Mouse (Mus musculus) regulatory T cell (primary cell): ENCODE results near the gene Tbck.

Source experiments
- in situ Hi-C: fragments of 300-600 bp; cut with MboI, MseI; formaldehyde crosslinking; loops from one replicate; pipeline ENCODE4 v1.15.1; 2025; ENCODE audit warnings: high pct_unique_total_duplicates

Tbck gene

DNA sequence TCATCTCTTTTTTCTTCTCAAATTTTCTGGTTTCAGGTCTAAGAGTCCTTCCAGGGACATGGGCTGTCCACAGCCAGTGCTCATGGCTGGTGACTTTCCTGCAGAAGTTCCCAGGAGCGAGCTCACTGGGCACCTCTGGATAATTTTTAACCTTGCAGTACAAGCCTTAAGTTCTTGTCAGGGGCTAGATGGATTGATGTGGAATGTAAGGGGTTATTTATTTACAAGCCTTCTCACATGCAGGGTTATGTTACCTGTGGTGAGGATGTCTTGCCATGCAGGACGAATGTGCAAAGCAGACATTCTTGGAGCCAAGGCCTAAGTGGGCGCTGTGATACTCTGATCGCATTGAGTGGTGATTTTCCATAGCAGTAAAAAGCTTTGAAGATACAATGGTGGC, 181.7 kb downstream of the Tbck start:
- in situ Hi-C loops: no loop called here

- in situ Hi-C loops: no loop called here
Measured at GRCm38 (mm10) chr3:132866984-132867383, 183.0 kb downstream of the Tbck start.

DNA sequence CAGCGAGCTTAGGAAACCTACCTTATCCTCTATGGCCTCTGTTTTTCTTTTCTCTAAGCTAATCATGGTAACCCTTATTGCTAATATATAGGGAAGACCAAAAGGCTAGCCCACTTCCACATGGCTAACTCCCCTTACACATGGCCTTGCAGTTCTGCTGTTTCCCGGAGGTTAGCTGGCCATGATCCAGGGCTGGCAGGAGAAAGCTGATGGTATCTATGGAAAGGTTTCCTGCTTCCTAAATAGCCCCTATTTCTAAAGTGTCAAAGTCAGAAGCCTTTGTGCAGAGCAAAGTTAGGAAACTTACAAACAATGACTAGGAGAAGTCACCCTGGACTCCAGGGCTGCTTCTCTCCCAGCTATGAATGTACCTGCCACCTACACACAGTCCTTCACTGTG, 184.9 kb downstream of the Tbck start:
- in situ Hi-C loops: no loop called here

DNA sequence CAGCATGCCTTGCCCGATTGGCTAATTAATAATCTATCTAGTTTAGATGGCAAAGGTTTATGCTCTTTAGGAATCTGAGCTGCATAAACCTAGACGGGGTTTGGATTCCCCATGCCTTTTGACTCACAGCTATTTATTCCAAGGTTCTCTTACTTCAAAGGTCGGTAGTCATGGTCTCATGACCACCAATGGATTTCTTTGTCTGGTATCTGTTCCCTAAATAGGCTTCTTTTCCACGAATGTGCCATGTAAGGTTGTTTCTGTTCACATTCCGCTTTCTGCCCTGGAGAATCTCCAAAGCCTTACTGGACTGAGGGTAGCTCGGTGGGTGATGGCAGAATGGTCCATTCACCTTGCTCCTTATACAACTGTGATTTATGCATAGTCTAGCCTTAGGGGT, 186.1 kb downstream of the Tbck start:
- in situ Hi-C loops: no loop called here

- in situ Hi-C loops: no loop called here
Measured at GRCm38 (mm10) chr3:132871318-132871904, 187.5 kb downstream of the Tbck start.

- in situ Hi-C loops: no loop called here
Measured at GRCm38 (mm10) chr3:132873251-132873650, 189.3 kb downstream of the Tbck start.

GRCm38 (mm10) chr3:132876011-132876708, 192.2 kb downstream of the Tbck start:
- in situ Hi-C loops: no loop called here

DNA sequence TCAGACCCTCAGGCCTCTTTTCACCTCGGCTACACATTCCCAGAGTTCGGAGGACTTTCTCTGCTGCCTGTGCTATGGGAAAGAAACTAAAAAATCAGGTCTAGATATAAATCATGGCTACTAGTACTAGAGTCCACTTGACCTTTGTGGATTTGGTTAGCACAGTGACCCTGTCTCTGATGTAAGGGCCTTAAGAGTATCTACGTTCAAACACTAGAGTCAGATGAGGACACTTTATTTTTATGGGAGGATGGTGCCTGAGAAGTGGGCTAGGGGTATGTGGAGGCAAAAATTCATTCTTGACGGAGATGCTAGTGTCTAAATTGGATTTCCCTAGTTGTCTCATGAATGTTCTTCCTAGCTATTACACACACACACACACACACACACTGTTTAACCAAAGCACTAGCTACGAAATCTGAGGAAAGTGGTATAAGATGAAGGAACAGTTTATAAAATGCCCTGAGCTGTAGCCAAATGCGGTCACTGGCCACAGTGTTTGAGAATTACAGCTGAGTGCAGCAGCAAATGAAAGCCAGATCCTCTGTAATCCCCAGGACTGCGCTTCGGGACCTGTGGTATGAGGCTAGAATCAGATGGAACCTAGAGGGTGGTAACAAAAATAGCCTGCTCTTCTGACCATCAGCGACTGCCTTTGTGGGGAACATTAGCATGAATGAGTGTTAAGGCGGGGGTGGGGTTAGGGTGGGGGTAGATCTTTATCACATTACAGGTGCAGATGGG, 193.2 kb downstream of the Tbck start:
- in situ Hi-C loops: no loop called here

GRCm38 (mm10) chr3:132880361-132880760, 196.4 kb downstream of the Tbck start:
- in situ Hi-C loops: no loop called here

- in situ Hi-C loops: no loop called here
Measured at GRCm38 (mm10) chr3:132880826-132881225, 196.9 kb downstream of the Tbck start.

DNA sequence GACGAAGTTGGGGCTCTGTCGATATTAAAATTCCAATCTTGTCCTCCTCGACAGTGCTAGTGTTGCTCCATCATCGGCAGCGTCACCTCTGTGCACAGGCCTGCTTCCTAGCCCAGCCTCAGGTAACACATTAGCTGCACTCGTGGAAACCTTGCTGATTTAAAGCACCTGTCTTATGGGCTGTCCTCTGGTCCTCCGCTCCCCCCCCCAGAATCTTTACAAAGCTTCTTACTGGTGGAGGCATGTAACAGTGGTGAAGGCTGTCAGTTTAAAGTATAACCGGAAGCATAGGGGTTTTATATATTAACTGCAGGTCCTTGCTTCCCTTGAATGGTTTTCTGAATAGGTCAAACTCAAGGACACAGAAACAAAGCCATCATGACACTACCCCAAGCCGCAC, 199.3 kb downstream of the Tbck start:
- in situ Hi-C loops: no loop called here

- in situ Hi-C loops: no loop called here
Measured at GRCm38 (mm10) chr3:132884459-132884858, 200.5 kb downstream of the Tbck start.

DNA sequence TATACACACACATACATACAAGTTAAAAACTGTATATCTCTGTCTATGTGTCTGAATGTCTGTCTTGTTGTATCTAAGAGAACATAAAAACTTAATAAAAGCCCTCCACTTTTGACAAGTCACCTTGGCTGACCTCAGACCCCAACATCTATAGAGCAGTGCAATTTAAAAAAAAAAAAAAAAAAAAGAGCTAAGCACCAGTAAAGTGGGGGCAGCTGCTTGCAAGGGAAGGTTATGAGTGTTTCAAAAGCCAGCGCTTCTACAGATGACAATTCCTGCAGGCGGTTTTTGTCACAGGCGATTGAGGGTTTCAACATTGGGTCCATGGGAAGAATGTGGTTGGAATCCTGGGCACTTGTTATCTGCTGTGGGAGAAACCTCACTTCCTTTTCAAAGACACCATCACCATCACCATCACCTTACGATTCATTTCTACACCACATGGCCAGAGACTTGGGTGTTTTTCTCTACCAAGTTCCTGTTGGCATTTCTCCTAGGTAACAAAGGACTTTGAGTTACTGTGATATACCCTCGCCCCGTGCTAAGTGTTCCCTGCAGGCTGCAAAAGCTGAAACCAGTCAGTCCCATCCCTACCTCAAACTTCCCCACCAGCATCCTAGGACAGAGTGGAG, 202.6 kb downstream of the Tbck start:
- in situ Hi-C loops: no loop called here

GRCm38 (mm10) chr3:132887074-132887848, 203.3 kb downstream of the Tbck start:
- in situ Hi-C loops: no loop called here
